Mouse (Mus musculus): ENCODE data around the gene Polr2m.
A peak's percentile ranks its signal among the peaks of the same experiment; 100 is the strongest.
"Not testable (repeated sequence)": the region's sequence is repeated elsewhere in the genome, so short reads cannot be mapped to it uniquely, and the experiment has no call there.

Polr2m gene

DNA sequence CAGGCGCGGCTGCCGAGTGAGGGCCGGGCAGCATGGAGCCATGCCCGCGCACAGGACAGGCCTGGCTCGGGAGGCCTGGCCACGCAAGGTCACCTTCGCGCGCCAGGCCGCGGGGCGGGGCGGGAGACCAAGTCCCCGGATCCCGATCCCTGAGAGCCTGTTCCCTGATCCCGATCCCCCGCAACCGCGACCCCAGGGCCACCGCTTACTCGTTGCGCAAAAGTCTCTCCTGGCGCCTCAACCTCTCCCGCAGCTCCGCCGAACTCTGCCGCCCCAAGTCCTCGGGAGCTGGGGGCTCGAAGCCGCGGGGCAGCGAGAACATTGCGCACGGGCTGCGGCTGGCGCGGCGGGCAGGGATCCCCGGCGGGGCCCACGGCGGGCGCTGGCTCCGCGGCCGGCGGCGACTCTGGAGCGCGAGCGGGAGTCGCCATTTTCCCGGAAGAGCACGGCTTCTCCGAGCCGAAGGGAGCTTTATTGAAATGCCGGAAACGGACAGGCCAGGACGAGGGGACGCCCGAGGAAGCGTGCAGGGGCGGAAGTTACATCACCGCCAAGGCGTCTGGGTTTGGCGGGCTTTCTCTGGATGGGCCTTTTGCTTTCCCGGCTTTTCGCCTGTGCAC, at the start of gene Polr2m:
Gene Polr2m (minus strand): TSS at position 461 of the 620 bp plus-strand sequence.
- peak; percentile 92 for DNase-seq (ENCODE audit: low spot score)

- DNase-seq (ENCODE audit: low spot score): peak; percentile 21
These were observed 49.3 kb upstream of the Polr2m start for GRCm38 (mm10) chr9:71535036-71535435.

- no peak for DNase-seq (ENCODE audit: low spot score)
These were observed 44.2 kb upstream of the Polr2m start for GRCm38 (mm10) chr9:71529960-71530359.

- no peak for DNase-seq (ENCODE audit: low spot score)
These were observed 41.7 kb upstream of the Polr2m start for GRCm38 (mm10) chr9:71527438-71527837.

DNA sequence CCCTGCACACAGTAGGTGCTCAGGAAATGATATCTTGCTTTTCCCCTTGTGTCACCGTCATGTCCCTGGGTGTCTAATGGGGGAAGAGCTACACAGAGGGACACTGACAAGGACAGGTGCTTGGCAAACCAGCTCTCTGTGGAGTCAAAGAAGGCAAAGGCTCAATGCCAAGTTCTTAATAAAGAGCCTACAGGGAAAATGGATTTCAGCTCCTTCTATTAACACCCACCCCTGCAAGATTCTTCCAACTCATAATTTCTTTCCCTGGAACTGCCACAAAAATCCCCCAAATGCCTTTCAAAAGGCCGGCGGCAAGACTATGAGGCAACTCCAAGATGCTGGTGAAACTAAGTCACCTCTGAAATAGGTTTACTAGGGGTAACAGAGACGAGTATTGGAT, 38.2 kb upstream of the Polr2m start:
- no peak for DNase-seq (ENCODE audit: low spot score)

DNA sequence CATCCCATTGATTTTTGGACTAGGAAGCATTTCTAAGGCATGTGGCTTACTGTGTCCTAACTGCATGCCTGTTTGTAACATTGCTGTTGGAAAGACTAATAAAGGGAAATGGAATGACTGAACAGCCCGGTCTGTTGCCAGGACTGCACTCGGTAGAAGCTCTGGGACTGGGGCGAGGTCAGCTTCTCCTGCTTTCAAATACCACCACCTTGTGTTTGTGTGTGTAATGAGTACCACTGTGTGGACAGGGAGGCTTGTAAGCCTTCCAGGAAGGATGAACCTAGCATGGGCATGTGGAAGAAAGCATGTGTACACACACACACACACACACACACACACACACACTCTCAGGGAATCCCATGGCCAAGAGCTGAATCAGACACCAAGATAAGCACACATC, 34.1 kb upstream of the Polr2m start:
- DNase-seq (ENCODE audit: low spot score): no peak

- DNase-seq (ENCODE audit: low spot score): no peak
These were observed 31.8 kb upstream of the Polr2m start for GRCm38 (mm10) chr9:71517487-71517886.

DNA sequence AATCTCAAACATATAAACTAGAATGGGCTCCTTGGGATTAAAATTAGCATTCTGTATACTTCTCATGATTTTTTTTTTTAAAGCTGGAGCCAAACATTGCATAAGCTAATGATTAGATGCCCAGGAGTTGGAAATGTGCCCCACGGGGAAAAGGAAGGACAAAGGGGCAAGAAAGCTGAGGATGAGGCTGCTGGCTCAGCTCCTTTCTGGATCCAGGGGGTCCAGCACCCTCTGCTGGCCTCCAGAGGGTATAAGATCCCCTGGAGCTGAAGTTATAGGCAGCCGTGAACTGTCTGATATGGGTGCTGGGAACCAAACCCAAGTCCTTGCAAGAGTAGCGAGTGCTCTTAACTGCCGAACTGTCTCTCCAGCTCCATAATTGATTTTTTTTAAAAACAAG, 30.1 kb upstream of the Polr2m start:
- no peak for DNase-seq (ENCODE audit: low spot score)

GRCm38 (mm10) chr9:71513566-71513965, 27.8 kb upstream of the Polr2m start:
- DNase-seq (ENCODE audit: low spot score): no peak

DNA sequence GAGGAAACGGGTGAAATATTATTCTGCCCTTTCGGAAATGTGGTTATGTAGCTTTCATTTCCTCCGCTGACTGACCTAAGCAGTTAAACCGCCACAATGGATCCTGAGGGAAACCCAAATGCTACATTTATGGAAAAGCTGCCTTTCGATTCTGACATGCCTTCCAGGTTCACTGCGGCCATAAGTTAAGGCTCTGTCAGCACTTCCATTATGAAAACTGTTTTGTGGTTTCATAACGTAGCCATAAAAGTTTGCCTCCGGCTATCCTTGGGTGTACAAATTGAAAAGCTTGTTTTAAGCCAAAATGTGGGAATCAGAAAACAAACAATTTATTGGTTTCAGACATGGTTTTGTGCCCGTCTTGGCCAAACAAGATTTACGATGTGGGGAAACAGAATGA, 27.2 kb upstream of the Polr2m start:
- DNase-seq (ENCODE audit: low spot score): no peak

- no peak for DNase-seq (ENCODE audit: low spot score)
These were observed 12.9 kb upstream of the Polr2m start for GRCm38 (mm10) chr9:71498391-71499182.

- no peak for DNase-seq (ENCODE audit: low spot score)
These were observed 10.9 kb upstream of the Polr2m start for GRCm38 (mm10) chr9:71496637-71497036.

DNA sequence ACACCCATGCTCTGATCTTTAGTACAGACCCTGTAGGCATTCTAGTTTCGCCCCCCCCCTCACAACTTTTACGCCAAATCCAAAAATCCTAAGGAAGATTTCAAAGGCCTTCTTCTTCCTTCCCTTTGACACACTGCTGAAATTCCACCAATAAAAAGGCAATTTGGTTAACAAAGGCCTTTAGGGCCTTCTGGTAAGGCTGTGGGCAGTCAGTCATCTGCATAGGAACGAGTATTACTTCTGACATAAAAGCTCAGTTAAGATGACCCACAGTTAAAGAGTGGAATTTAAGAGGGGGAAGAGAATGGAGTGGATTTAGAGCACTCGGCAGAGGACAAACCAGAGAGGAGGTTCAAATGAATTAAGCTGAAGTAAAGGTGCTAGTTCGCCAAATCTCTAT, 8.0 kb upstream of the Polr2m start:
- DNase-seq (ENCODE audit: low spot score): no peak

- DNase-seq (ENCODE audit: low spot score): no peak
These were observed 6.7 kb upstream of the Polr2m start for GRCm38 (mm10) chr9:71492296-71493025.

DNA sequence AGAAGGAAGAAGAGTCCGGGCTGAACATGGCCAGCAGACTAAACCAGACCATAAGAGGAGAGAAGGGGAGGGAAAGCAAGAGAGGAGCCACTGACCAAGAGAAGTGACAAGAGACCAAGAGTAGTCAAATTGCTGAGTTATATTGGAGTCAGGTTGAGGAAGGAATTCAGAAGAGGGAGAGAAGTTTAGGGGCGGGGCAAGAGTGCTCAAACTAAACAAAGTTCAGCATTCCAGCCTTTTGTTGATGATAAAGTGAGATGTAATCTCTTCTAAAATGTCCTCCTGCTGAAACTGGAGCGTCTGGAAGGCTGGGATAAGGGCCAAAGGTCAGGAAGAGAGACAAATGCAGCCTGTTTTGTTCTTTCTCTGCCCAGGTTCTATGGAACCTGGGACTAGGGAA, 4.3 kb upstream of the Polr2m start:
- no peak for DNase-seq (ENCODE audit: low spot score)

DNA sequence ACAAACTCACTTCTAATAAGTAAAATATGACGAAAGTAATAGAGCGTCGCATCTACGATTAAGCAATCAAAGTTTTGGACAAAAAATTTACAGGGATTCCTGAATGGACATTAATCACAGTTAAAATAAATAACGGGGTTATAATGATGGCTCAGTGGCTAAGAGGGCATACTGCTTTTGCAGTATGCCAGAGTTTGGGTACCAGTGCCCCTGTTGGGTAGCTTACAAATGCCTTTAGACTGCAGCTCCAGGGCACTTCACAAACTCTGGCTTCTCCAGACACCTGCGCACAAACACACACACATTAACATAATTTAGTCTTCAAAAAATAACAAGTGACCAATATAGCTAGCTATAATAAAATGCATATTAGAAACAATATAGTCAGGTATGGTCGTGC, 392 bp upstream of the Polr2m start:
- no peak for DNase-seq (ENCODE audit: low spot score)

- no peak for DNase-seq (ENCODE audit: low spot score)
These were observed 762 bp downstream of the Polr2m start for GRCm38 (mm10) chr9:71484871-71485474.

DNA sequence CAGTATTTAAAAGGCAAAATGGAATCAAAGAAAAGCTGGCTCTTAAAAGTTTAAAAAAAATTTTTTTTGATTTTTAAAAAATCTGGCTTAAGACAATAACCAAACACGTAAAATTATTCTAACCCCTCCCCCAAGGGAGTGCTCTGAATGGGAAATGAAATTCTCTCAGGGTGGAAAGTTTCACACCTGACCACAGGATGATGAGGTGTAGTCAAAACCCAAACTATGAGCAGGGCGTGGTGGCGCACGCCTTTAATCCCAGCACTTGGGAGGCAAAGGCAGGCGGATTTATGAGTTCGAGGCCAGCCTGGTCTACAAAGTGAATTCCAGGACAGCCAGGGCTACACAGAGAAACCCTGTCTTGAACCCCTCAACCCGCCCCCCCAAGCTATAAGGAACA, 1.9 kb downstream of the Polr2m start:
- DNase-seq (ENCODE audit: low spot score): not testable (repeated sequence)

- no peak for DNase-seq (ENCODE audit: low spot score)
These were observed 5.4 kb downstream of the Polr2m start for GRCm38 (mm10) chr9:71480305-71480704.

- DNase-seq (ENCODE audit: low spot score): no peak
These were observed 6.3 kb downstream of the Polr2m start for GRCm38 (mm10) chr9:71479413-71479812.

GRCm38 (mm10) chr9:71478596-71478995, 7.1 kb downstream of the Polr2m start:
- DNase-seq (ENCODE audit: low spot score): no peak

- no peak for DNase-seq (ENCODE audit: low spot score)
These were observed 9.1 kb downstream of the Polr2m start for GRCm38 (mm10) chr9:71476601-71477000.

GRCm38 (mm10) chr9:71475536-71475935, 10.2 kb downstream of the Polr2m start:
- no peak for DNase-seq (ENCODE audit: low spot score)
